Mouse (Mus musculus) brain, embryonic 18.5 days (tissue): ENCODE results near the gene Sdc3.

ENCODE experiments used
- DNase-seq: peaks from one replicate; pipeline ENCODE4 v3.0.0-alpha.2; 2012; ENCODE audit warnings: low read depth, low spot score

Sdc3 gene

DNA sequence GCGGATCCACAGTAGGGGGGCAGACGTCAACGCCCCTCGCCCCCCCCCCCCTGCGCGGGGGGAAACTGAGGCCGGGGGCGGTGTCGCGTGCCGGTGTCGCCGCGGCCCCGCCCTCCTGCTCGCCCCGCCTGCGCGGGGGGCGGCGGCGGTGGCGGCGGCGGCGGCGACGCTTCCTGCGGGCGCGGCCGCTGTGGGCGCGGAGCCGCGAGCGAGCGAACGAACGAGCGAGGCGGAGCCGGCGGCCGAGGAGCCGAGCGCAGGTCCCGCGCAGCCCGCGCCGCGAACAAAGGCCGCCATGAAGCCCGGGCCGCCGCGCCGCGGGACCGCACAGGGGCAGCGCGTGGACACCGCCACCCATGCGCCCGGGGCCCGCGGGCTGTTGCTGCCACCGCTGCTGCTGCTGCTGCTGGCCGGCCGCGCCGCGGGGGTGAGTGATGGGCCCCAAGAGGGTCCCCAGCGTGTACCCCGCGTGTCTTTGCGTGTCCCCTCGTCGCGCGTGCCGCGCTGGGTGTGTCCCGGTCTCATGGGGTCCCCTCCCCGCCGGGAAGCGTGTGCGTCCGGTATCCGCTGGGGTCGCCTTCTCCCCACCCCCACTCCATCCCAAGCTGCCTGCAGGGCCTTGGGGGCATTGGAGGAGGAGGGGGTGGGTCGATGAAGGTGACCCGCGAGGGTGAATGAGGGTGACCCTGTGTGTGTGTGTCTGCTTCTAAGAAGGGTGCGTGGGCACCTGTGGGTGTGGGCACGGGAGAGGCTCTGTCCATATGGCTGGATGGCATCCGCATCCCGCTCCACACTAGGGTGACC, at the start of gene Sdc3:
Gene Sdc3, plus strand, starts transcription at position 162 of the 804 bp plus-strand sequence.
- DNase-seq: no peak

DNA sequence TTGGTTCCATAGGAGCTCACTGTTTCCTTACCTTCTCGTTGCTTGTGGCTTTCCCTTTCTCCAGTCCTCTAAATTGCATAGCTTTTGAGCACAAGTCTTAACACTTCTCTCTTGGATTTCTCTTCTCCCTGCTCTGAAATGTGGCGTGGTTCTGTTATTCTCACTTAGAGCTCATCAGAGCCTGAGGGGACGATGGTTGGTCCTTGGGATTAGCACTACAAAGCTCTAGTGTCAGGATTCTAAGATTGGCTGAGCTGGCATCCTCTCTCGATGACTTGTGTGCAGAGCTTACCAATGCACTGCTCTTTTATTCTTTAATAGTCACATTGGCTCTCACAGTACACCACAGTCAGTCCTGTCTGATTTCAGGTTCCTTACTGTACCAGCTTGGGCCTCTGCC, 48.3 kb upstream of the Sdc3 start:
- no peak for DNase-seq

DNA sequence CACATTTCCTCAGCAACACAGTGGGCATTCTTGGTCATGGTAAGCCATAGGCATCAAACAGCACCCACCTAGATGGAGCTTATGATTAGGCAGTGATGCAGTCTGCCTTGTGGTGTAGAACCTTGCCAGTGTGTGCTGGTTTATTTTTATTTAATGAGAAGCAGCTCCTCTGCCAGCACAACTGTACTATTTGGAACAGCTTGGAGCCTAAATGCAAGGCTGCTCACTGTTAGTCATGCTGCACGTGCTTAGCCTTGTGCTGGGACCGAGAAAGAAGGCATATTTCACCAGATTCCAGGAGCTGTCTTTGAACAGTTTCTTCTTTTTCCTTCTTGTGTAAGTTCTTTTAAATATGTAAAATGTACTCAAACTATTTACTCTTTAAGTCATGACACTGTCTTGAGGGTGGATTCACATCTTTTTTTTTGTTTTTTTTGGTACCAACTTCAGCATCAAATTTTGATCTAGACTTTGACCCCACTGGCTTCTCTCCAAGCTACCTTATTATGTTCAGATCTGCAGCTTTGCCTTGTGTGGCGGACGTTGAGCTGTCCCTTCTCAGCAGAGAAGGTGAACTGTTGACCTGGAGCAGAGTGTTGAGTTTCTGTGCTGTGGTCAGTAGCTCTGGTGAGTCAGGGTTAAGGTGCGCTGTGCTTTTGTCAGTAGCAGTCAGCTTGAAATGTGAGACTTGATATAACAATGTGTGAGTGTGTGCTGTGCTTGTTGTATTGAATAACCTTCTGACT, 46.6 kb upstream of the Sdc3 start:
- peak; percentile 30 for DNase-seq

DNA sequence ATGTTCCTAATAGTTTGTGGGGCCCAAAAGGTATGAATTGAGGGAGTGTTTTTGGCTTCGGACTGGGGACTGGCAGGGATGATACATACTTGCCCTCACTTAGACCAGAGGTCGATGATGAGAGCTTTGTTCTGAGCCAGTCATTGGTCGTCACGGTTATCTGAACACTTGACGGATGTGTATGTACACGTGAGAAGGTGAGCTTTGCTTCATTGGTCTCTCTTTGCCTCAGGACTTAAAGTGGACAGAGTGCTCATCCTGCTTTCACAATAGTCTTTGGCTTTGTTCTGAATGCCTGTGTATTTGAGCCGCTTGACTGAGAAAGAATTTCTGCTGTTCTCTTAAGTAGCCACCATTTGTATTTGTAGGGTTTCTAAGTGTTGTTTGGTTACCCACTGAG, 42.8 kb upstream of the Sdc3 start:
- DNase-seq: no peak

DNA sequence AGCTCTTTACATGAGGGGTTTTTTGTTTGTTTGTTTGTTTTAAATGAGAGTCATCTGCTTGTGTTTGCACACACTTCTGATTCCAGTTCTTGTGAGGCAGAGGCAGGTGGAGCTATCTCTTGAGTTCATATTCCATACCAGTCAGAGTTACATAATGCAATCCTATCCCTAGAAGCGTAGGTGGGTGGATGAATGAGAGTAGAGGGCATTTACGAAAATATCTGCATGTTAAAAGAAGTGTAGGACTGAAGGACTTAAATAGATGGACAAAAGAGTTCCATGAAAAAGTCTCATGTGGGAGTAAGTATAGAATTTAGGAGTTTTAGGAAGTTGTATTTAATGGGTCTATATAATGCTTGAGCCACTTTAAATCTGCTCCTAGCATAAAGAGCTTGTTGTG, 40.4 kb upstream of the Sdc3 start:
- no peak for DNase-seq

DNA sequence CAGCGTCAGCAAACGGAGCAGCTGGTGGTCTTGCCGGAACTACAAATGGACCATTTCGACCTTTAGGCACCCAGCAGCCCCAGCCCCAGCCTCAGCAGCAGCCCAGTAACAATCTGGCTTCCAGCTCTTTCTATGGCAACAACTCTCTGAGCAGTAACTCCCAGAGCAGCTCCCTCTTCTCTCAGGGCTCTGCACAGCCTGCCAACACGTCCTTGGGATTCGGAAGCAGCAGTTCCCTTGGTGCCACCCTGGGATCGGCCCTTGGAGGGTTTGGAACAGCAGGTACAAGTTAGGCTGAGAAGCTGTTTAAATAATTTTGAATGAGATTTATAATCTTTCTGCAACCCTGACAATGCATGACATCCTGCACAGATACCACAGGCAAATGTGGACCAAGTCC, 39.7 kb upstream of the Sdc3 start:
- no peak for DNase-seq

DNA sequence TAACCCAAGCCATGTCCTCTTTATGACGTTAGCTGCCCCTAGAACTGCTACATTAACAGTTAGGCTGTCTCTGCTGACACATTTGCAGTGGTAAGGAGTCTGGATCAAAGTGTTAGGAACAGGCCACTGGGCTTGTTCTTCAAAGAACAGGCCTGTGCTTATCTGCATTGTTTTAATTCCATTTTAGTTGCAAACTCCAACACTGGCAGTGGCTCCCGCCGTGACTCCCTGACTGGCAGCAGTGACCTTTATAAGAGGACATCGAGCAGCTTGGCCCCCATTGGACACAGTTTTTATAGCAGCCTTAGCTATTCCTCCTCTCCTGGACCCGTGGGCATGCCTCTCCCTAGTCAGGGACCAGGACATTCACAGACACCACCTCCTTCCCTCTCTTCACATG, 38.6 kb upstream of the Sdc3 start:
- no peak for DNase-seq

DNA sequence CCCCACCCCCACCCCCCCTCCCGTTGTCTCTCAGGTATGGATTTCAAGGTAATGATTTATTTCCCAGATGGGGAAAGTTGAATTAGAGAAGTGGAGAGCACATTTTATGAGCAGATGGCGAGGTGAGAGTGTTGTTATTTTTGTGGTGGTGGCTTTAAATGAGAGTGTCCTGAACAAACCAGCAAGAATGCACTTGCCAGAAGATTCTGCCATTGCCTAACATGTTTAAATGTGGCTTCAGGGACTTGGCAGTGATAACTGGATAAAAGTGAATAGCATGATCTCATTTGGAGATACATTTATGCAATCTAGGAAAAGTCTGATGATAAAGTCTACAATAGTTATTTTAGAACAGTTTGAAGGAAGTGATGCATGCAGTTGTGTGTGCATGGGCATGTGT, 37.6 kb upstream of the Sdc3 start:
- DNase-seq: no peak

DNA sequence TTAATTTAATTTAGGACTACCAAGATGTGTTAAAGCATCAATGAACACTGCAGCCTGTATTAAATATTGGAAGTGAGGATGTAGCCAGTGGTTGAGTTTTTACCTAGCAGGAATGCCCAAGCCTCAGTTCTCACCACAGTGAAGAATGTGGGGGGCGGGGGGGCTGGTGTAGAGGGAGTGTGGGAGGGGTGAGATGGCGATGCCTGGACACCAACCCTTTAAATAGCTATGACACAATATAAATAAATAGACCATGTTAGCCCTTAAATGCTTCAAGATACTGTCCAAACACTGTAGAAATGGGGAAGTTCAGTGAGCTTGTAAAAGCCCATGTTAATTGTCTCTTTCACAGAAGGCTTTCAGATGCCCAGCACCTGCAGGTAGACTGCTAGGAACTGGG, 32.5 kb upstream of the Sdc3 start:
- DNase-seq: no peak

DNA sequence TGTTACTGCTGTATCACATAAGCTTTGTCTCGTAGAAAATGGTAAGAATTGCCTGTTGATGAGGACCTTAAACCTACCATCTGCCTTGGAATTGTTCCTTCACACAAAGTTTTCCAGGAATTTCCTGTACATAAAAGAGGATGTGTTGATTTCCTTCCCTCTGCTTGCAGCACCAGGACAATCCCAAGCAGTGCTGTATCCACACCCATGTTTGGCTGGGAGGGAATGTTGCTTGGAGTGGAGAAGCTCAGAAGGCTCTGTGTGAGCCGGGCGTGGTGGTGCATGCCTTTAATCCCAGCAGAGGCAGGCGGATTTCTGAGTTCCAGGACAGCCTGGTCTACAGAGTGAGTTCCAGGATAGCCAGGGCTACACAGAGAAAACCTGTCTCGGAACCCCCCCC, 30.5 kb upstream of the Sdc3 start:
- no peak for DNase-seq

DNA sequence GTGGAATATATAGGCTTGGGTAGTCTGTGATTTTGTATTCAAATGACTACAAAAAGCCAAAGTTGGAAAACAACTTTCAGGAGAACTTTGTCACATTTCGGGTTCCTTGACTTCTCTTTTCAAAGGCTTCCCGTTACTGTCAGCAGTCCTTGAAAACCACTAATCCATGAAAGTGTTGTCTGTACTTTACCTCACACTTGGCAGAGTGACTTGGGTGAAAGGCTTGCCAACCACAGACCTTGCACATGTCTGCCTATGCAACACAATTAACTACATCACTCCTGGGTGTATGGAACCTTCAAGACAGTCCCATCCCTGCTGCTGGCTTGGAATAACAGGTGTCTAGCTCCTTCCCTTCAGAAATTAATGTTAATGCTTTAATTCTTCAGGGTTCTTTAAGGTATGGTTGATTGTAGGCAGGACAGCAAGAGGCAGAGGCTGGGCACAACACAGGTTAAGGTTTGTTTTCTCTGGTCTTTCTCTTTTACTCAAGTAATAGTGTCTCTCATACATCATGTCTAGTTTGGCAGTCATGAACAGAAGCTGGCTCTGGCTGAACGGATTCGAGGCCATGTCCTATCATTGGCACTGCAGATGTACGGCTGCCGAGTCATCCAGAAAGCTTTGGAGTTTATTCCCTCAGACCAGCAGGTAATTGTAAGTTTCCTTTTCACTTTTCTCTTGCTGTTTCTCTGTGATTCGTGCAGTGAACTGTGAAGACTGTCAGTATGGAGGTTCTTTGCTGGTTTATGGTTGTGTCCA, 26.8 kb upstream of the Sdc3 start:
- DNase-seq: no peak

DNA sequence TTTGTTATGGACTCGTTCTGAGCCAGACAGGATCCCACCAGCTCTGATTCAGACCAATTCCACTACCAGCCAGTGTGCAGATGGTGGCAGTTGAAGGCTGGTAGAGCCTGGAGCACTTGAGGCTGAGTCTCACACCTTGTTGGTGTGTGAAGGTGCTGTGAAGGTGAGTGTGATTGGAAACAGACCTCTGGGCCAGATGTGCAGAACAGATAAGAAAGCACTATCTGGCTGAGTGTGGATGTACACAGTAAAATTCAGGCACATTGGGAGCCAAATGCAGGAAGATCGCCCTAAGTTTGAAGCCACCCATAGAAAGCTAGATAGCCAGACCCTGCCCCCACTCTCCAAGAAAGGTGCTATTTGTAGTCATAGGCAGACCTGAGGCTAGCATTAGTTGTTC, 25.9 kb upstream of the Sdc3 start:
- DNase-seq: no peak

DNA sequence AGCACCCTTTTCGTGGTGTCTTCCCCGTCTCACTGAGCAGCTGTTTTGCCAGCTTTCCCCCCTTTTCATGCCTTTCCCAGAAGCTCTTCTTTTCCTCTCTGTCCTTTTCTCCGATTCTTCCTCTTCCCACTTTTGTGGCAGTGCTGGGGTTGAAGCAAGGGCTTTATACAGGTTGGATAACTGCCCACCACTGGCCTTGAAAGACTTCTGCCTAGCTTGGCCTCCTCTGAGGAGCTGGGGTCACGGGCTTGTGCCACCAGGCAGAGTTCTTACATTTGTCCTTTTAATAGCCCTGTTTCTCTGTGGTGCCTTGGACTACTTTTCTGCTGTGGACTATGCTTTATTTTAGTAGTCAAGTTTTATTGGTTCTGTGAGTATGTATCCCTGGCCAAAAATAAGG, 25.4 kb upstream of the Sdc3 start:
- no peak for DNase-seq

DNA sequence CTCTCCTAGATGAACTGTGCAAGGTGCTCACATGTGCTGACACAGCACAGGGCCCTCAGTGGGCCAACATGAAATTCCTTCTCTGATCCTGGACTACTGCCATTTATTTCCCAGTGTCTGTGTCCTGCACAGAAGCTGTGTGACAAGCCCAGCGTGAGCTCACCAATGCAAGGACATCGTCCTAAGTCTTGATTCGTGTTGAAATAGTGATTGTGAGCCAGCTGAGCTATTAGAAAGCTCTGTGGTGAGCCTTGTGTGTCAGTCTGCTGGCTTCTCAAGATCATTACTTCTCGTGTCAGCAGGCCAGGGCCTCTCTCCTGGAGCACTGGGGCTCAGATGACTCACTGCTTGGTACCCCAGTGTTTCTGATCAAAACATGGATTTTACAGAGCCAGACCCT, 18.4 kb upstream of the Sdc3 start:
- no peak for DNase-seq

DNA sequence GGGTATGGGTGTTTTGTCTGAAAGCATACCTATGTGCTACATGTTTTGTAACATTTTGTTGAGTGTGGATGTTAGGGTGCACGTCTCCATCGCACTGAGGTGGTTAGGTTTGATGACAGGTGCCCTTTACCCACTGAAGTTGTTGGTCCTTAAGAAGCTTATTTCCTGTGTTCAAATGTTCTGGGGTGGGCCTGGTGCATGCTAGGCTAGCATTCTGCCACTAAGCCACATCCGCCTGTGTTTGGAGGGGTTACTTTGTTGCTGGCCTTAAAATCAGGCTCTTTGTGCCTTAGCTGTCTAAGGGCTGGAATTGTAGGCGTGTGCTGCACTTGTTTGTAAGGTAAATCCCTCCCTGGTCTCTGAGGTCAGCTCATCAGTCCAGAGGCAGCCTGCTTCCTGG, 17.5 kb upstream of the Sdc3 start:
- no peak for DNase-seq

DNA sequence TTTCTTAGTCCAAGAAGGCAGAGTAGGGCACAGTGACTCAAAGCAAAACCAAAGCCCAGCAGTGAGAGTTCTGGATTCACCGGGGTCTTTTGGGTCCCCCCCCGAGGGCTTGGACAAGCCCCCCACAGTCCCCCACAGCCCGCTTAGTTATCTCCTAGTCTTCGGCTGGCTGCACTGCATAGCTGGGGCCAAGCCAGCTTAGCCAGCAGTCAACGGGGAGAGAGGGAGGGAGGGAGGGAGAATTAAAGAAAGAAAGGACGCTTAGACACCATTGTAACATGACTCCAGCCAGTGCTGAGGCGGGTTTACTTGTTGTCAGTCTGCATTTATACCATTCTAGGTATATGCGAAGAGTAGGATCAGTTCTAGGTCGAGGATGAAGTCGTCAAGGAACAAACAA, 14.7 kb upstream of the Sdc3 start:
- no peak for DNase-seq

DNA sequence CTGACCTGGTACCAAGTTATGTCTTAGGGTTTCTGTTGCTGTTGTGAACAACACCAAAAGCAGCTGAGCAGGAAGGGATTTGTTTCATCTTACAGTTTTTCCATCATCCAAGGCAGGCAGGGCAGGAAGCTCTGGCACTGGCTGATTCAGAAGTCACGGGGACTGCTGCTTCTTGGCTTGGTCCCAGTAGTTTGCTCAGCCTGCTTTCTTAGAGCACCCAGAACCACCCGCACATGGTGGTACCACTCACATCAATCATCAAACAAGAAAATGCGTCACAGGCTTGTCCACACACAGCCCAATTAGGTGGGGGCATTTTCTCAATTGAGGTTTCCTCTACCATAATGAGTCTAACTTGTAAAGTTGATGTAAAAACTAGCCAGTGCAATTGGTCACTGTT, 13.3 kb upstream of the Sdc3 start:
- no peak for DNase-seq

DNA sequence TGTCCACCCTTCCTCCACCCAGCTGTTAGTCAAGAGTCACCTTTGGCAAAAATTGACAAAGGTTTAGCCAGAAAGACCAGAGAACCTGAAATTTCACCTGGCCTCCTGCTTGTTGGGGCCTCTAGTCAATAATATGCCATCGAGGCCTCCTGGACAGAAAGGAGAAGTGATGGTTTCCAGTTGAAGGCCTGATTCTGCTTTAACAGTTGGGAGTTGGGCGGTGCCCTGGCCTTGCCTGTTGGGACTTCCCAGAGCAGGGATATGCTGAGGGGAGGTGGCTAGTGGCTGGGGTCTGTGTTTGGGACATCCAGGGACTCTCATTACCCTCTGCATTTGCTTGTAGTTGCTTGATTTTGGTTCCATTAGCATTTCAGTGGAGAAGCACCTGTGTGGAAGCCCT, 9.8 kb upstream of the Sdc3 start:
- no peak for DNase-seq

DNA sequence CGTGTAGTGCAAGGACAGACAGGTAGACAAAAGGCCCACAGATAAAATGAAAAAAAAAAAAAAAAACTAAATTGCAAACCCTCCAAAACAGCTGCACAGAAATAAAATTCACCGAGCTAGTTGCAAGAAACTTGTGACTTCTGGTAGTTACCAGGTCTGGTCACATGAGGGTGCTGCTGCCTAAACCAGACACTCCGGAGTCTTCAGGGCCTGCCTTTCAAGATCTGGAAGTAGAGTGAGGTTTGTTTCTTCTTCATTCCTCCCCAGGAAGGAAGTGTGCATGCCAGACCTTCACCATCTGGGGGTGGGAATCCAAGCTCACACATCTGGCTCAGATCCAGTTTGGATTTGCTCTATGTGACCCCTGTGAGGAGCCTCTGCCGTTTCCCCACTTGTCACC, 7.6 kb upstream of the Sdc3 start:
- DNase-seq: no peak

DNA sequence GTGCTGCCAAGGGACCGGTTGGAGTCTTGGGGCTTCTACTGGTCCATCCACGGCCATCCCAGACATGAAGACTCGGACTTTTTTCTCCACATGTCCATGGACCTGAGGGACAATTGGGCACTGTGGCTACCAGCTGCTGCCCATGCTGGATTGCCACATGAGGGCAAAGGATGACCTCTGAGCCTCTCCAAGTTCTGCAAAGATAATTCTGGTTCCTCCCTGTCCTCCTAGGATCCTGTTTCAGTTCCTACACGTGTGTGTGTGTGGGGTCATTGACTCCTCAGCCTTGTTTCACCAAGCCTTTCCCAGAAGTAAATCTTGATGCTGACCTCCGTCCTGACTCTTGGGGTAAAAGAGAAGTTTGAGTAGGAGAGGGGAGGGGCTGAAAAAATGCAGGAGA, 4.8 kb upstream of the Sdc3 start:
- no peak for DNase-seq

DNA sequence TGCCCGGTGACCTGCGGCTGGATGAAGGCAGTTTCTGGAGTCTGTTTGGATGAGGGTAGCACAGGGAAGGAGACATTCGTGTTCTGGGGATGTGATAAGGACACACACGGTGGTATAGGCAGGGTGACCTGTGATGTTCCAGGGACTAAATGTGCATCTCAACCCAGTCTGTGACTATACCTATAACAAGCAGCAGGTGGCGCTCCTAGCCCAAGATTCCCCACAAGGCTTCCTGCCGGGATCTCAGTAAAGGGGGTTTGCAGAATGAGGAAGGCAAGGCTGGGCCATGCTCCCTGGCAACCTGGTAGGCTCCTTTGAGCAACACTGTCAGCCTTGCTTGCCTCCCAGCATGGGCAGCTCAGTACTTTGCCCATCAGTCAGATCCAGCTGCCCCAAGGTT, 2.2 kb upstream of the Sdc3 start:
- no peak for DNase-seq

DNA sequence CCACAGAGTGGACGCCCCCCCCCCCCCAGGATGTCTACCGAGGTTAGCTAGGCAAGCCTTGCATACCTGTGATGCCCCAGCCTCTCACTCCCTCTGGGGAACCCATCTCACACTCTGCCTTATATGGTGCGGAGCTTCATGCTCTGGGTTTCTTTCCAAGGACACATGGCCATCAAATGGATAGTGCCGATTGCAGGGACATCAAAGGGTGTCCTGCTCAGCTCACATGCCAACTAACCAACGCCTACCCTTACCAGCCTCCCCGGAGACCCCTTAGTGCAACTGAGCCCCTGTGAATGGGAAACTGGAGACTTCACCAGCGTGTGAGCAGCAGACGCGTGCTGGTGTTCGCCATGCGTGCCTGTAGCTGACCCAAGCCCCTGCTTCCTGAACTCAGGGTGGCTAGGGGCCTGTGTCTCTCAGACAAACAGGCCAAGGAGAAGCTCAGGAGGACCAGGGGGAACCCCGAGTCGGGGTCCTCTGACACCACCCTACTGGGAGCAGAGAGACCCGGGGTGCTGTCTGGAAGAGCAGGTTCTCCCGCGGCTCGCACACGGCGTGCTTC, 444 bp upstream of the Sdc3 start:
- no peak for DNase-seq

DNA sequence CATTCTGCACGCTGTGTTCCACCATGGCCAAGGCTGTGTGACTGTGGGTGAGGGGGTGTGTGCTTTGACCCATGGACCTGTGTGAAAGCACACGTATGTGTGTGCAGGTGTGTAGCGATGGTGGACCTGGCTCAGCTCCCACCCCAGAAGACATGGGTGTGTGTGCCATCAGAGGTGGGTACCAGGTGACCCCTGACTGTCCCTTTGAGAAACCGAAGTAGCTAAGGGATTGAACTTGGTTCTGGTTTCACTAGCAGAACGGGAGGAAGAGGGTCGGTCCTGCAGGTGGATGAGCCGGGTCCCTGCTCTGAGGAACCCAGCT, 804 bp downstream of the Sdc3 start:
- no peak for DNase-seq
